Mouse (Mus musculus): ENCODE results near the gene Nags. TPM values are rescaled to one million over a fixed set of nuclear protein-coding genes. Genes with fewer than 3 reads are reported as not detected.
A peak's percentile ranks its signal among the peaks of the same experiment; 100 is the strongest.

Gene Nags
- polyA plus RNA-seq, 1 experiment from 2014 or later = not detected

- Histone ChIP-seq H3K9ac (ENCODE audit: low read length) (no peak overlapping the region), H3K9me3 (ENCODE audit: control insufficient read depth, low read length) (no peaks in the 10 kb centered on the region), H3K4me1 (replicated peaks; ENCODE audit: control insufficient read depth, insufficient read depth) (no peaks in the 10 kb centered on the region), H3K27me3 (ENCODE audit: control insufficient read depth, insufficient read depth, low read length) (no peaks in the 10 kb centered on the region), H3K36me3 (ENCODE audit: control insufficient read depth, insufficient read depth, low read length) (peaks cover 12% of the 10 kb centered on the region; the same call in 1 of the 2 replicates), H3K27ac (replicated peaks) (no peak overlapping the region), H3K4me2 (replicated peaks; ENCODE audit: low read depth) (no peak overlapping the region), H3K4me3 (ENCODE audit: low read depth, low read length) (no peak overlapping the region)
- TF ChIP-seq EP300 (optimal IDR thresholded peaks at IDR 0.05) = no peak
- TF ChIP-seq CTCF (IDR thresholded peaks at IDR 0.05; ENCODE audit: low read depth) = no peak
- WGBS = 66% methylated on average over 5 of the region's 5 CpGs
- DNase-seq (ENCODE audit: low spot score) (no peak), ATAC-seq (ENCODE audit: low FRiP score, low TSS enrichment) (no peak)
Observed at GRCm38 (mm10) chr11:102159781-102160180, 14.5 kb downstream of the Nags start.

GRCm38 (mm10) chr11:102165971-102166722 is 20.8 kb downstream of the Nags start:
- no peak for ATAC-seq (ENCODE audit: low FRiP score, low TSS enrichment)
- Histone ChIP-seq H3K36me3 (ENCODE audit: control insufficient read depth, insufficient read depth, low read length) (peaks cover 25% of the 10 kb centered on the region; the same call in 1 of the 2 replicates), H3K9ac (ENCODE audit: low read length) (no peak overlapping the region), H3K4me2 (replicated peaks; ENCODE audit: low read depth) (no peak overlapping the region), H3K4me3 (ENCODE audit: low read depth, low read length) (no peak overlapping the region), H3K27me3 (ENCODE audit: control insufficient read depth, insufficient read depth, low read length) (no peaks in the 10 kb centered on the region), H3K9me3 (ENCODE audit: control insufficient read depth, low read length) (no peaks in the 10 kb centered on the region), H3K4me1 (replicated peaks; ENCODE audit: control insufficient read depth, insufficient read depth) (no peaks in the 10 kb centered on the region), H3K27ac (replicated peaks) (no peak overlapping the region)
- TF ChIP-seq CTCF (IDR thresholded peaks at IDR 0.05; ENCODE audit: low read depth) (no peak), EP300 (optimal IDR thresholded peaks at IDR 0.05) (no peak)
- DNase-seq (ENCODE audit: low spot score) = no peak
- 39% methylated on average over 6 of the region's 6 CpGs for WGBS

- Histone ChIP-seq H3K36me3 (ENCODE audit: control insufficient read depth, insufficient read depth, low read length) (peaks cover 22% of the 10 kb centered on the region; the same call in 1 of the 2 replicates), H3K9me3 (ENCODE audit: control insufficient read depth, low read length) (no peaks in the 10 kb centered on the region), H3K4me2 (replicated peaks; ENCODE audit: low read depth) (no peak overlapping the region)
Observed at GRCm38 (mm10) chr11:102167539-102167938, 22.2 kb downstream of the Nags start.

GRCm38 (mm10) chr11:102168689-102169088 is 23.4 kb downstream of the Nags start:
- Histone ChIP-seq H3K9me3 (ENCODE audit: control insufficient read depth, low read length) (no peaks in the 10 kb centered on the region), H3K4me3 (ENCODE audit: low read depth, low read length) (no peak overlapping the region), H3K9ac (ENCODE audit: low read length) (no peak overlapping the region), H3K27me3 (ENCODE audit: control insufficient read depth, insufficient read depth, low read length) (no peaks in the 10 kb centered on the region), H3K27ac (replicated peaks) (no peak overlapping the region), H3K4me1 (replicated peaks; ENCODE audit: control insufficient read depth, insufficient read depth) (no peaks in the 10 kb centered on the region), H3K36me3 (ENCODE audit: control insufficient read depth, insufficient read depth, low read length) (peaks cover 17% of the 10 kb centered on the region; the same call in 1 of the 2 replicates), H3K4me2 (replicated peaks; ENCODE audit: low read depth) (no peak overlapping the region)
- WGBS = 83% methylated on average over 5 of the region's 5 CpGs
- TF ChIP-seq CTCF (IDR thresholded peaks at IDR 0.05; ENCODE audit: low read depth) (no peak), EP300 (optimal IDR thresholded peaks at IDR 0.05) (no peak)
- DNase-seq (ENCODE audit: low spot score) = no peak
- no peak for ATAC-seq (ENCODE audit: low FRiP score, low TSS enrichment)

More at GRCm38 (mm10) chr11:102167539-102167938, 22.2 kb downstream of the Nags start:
- WGBS = 95% methylated on average over 5 of the region's 5 CpGs
- Histone ChIP-seq H3K4me3 (ENCODE audit: low read depth, low read length) (no peak overlapping the region), H3K9ac (ENCODE audit: low read length) (no peak overlapping the region), H3K27me3 (ENCODE audit: control insufficient read depth, insufficient read depth, low read length) (no peaks in the 10 kb centered on the region), H3K4me1 (replicated peaks; ENCODE audit: control insufficient read depth, insufficient read depth) (no peaks in the 10 kb centered on the region), H3K27ac (replicated peaks) (no peak overlapping the region)
- ATAC-seq (ENCODE audit: low FRiP score, low TSS enrichment) (no peak), DNase-seq (ENCODE audit: low spot score) (no peak)
- TF ChIP-seq EP300 (optimal IDR thresholded peaks at IDR 0.05) (no peak), CTCF (IDR thresholded peaks at IDR 0.05; ENCODE audit: low read depth) (no peak)

GRCm38 (mm10) chr11:102179836-102180235 is 34.5 kb downstream of the Nags start:
- DNase-seq (ENCODE audit: low spot score) = no peak
- TF ChIP-seq CTCF (IDR thresholded peaks at IDR 0.05; ENCODE audit: low read depth) = no peak
- no peak for TF ChIP-seq EP300 (optimal IDR thresholded peaks at IDR 0.05)
- H3K36me3 ChIP-seq (ENCODE audit: control insufficient read depth, insufficient read depth, low read length) = peaks cover 8% of the 10 kb centered on the region

GRCm38 (mm10) chr11:102184253-102184645 is 38.9 kb downstream of the Nags start:
- 3% methylated on average over 7 of the region's 7 CpGs for WGBS
- Histone ChIP-seq H3K9me3 (ENCODE audit: control insufficient read depth, low read length) (no peaks in the 10 kb centered on the region), H3K4me2 (replicated peaks; ENCODE audit: low read depth) (peak overlapping the region; percentile 88), H3K4me3 (ENCODE audit: low read depth, low read length) (peak overlapping the region; percentile 88), H3K36me3 (ENCODE audit: control insufficient read depth, insufficient read depth, low read length) (no peaks in the 10 kb centered on the region; the same call in 1 of the 2 replicates), H3K27me3 (ENCODE audit: control insufficient read depth, insufficient read depth, low read length) (no peaks in the 10 kb centered on the region), H3K27ac (replicated peaks) (peak overlapping the region; percentile 93), H3K4me1 (replicated peaks; ENCODE audit: control insufficient read depth, insufficient read depth) (0 out of 2 replicates have a peak, but pooled peaks cover 3% of the 10 kb centered on the region), H3K9ac (ENCODE audit: low read length) (peak overlapping the region; percentile 95)
- ATAC-seq (ENCODE audit: low FRiP score, low TSS enrichment) (no peak), DNase-seq (ENCODE audit: low spot score) (no peak)
- TF ChIP-seq CTCF (IDR thresholded peaks at IDR 0.05; ENCODE audit: low read depth) (no peak), EP300 (optimal IDR thresholded peaks at IDR 0.05) (no peak)

More at GRCm38 (mm10) chr11:102179836-102180235, 34.5 kb downstream of the Nags start:
- Histone ChIP-seq H3K4me1 (replicated peaks; ENCODE audit: control insufficient read depth, insufficient read depth) (0 out of 2 replicates have a peak, but pooled peaks cover 3% of the 10 kb centered on the region), H3K4me2 (replicated peaks; ENCODE audit: low read depth) (no peak overlapping the region), H3K27ac (replicated peaks) (no peak overlapping the region), H3K27me3 (ENCODE audit: control insufficient read depth, insufficient read depth, low read length) (no peaks in the 10 kb centered on the region), H3K9me3 (ENCODE audit: control insufficient read depth, low read length) (no peaks in the 10 kb centered on the region), H3K4me3 (ENCODE audit: low read depth, low read length) (no peak overlapping the region), H3K9ac (ENCODE audit: low read length) (no peak overlapping the region)
- no peak for ATAC-seq (ENCODE audit: low FRiP score, low TSS enrichment)

Measured in stomach, postnatal 0 days (tissue).